Mouse (Mus musculus): Measurements from ENCODE around the gene Glyr1. TPM values are rescaled to one million over a fixed set of nuclear protein-coding genes. Genes with fewer than 3 reads are reported as not detected.

Gene Glyr1
- total and polyA plus RNA-seq, 2 experiments from 2014 or later = 157 to 180 TPM

DNA sequence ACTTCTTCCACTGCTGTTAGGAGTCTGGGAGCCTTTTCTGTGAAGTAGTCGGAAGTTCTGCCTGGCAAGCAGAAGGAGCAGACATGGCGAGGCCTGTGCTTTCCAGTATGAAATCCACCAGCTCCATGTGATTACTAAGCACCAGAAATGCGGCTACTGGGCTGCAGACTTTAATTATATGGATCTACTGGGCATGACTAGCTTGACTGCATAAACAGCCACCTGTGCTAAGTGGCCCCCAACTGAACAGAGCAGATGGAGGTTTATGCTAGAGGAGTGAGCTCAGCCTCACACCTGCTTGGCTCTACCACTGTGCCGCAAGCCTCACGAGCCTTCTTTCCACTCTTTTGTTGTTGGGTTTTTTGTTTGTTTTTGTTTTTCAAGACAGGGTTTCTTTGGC lies 75.1 kb downstream of the Glyr1 start:
- Histone ChIP-seq H3K36me3 (ENCODE audit: insufficient read depth) (no peaks in the 10 kb centered on the region), H3K27ac (ENCODE audit: low read depth, low read length) (no peak overlapping the region), H3K9ac (no peak overlapping the region), H3K4me3 (ENCODE audit: low read depth, low read length) (no peak overlapping the region), H3K4me1 (ENCODE audit: insufficient read depth) (no peaks in the 10 kb centered on the region), H3K9me3 (ENCODE audit: low read length) (no peaks in the 10 kb centered on the region), H3K27me3 (ENCODE audit: insufficient read depth, low read length) (no peaks in the 10 kb centered on the region), H3K4me2 (ENCODE audit: low read depth) (no peak overlapping the region)
- 69% methylated on average over 5 of the region's 5 CpGs for WGBS
- DNase-seq (no peak), ATAC-seq (no peak)
- TF ChIP-seq CTCF (IDR thresholded peaks at IDR 0.05; ENCODE audit: low read depth) = no peak

DNA sequence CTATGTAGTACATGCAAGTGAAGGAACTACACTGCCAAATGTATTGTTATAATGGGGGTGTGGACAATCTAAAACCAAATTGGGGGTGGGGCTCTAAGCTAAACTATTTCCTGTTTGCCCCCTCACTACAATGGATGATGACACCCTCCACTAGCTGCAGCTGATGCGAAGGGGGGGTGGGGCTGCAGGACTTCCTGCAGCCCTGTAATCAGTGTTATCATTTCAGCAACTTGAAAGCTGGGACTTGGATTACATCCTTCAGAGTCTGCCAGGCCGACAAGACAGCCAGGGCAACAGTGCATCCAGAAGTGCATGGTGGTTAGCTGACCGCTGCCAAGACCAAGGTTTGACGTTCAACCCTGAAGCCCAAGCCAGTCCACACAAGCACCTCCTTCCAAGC lies 78.0 kb downstream of the Glyr1 start:
- Histone ChIP-seq H3K27me3 (ENCODE audit: insufficient read depth, low read length) (no peaks in the 10 kb centered on the region), H3K9me3 (ENCODE audit: low read length) (no peaks in the 10 kb centered on the region), H3K36me3 (ENCODE audit: insufficient read depth) (no peaks in the 10 kb centered on the region), H3K4me2 (ENCODE audit: low read depth) (no peak overlapping the region), H3K27ac (ENCODE audit: low read depth, low read length) (no peak overlapping the region), H3K4me3 (ENCODE audit: low read depth, low read length) (no peak overlapping the region), H3K4me1 (ENCODE audit: insufficient read depth) (no peaks in the 10 kb centered on the region), H3K9ac (no peak overlapping the region)
- DNase-seq (no peak), ATAC-seq (no peak)
- WGBS = 86% methylated on average over 4 of the region's 4 CpGs
- no peak for TF ChIP-seq CTCF (IDR thresholded peaks at IDR 0.05; ENCODE audit: low read depth)

DNA sequence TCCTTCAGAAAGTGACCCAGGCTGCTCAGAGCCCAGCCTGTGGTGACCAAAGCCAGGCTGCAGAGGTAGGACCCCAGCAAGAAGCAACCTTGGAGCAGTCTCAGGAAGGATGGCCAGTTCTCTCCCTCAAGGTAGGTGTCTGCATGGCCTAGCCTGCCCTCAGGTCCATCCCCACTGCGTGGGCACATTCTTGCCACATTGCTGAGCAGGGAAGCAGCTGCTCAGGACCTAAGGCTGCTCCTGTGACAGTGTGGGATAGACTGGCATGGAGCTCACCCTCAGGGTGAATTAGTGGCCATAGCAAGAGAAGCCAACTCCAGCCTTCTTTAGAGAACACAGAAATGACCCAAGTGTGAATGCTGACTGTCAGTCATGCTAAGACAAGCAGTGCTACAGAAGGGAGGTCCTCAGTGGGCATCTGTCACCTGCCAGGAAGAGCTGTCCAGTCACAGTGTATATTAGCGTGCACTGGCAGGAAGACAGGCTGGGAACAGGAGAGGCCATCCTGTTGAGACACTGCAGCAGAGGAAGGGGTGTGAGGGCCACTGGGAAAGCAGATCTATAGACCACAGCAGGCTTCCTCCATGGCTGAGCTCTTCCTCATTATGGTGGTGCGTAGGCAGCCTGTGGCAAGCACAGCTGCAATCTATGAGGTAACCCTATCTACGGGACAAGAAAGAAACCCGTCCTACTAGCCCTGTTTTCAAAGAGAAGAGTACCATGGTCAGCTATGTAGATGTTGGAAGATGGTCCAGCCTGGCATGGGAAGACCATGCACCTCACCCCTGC lies 80.4 kb downstream of the Glyr1 start:
- no peak overlapping the region for H3K4me3 ChIP-seq (ENCODE audit: low read depth, low read length)

DNA sequence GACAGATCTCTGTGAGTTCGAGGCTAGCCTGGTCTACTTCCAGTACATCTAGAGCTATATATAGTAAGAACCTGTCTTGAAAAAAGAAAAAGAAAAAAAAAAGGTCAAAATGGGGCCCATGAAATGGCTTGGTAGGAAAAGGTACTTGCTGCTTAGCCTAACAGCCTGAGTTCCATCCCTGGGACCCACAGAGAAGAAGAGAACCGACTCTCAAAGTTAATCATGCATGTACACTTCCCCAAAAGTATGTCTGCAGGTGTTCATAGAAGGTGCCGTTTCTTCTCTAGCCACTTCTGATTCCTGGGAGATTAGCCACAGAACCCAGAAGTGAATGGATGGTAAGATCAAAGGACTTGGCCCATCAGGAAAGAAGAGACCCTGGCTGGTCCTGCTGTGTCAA lies 81.2 kb downstream of the Glyr1 start:
- TF ChIP-seq CTCF (IDR thresholded peaks at IDR 0.05; ENCODE audit: low read depth) = no peak
- Histone ChIP-seq H3K27ac (ENCODE audit: low read depth, low read length) (no peak overlapping the region), H3K4me3 (ENCODE audit: low read depth, low read length) (no peak overlapping the region), H3K4me2 (ENCODE audit: low read depth) (no peak overlapping the region), H3K27me3 (ENCODE audit: insufficient read depth, low read length) (no peaks in the 10 kb centered on the region), H3K4me1 (ENCODE audit: insufficient read depth) (peaks cover under 1% of the 10 kb centered on the region; the same call in 1 of the 2 replicates), H3K9ac (no peak overlapping the region), H3K36me3 (ENCODE audit: insufficient read depth) (no peaks in the 10 kb centered on the region), H3K9me3 (ENCODE audit: low read length) (no peaks in the 10 kb centered on the region)
- DNase-seq (no peak), ATAC-seq (no peak)
- WGBS = 76% methylated on average over 3 of the region's 3 CpGs

More for the DNA sequence above, 80.4 kb downstream of the Glyr1 start:
- WGBS = 88% methylated on average over 5 of the region's 5 CpGs
- ATAC-seq = no peak
- Histone ChIP-seq H3K36me3 (ENCODE audit: insufficient read depth) (no peaks in the 10 kb centered on the region), H3K9me3 (ENCODE audit: low read length) (no peaks in the 10 kb centered on the region), H3K4me1 (ENCODE audit: insufficient read depth) (no peaks in the 10 kb centered on the region), H3K27ac (ENCODE audit: low read depth, low read length) (no peak overlapping the region), H3K9ac (no peak overlapping the region), H3K27me3 (ENCODE audit: insufficient read depth, low read length) (no peaks in the 10 kb centered on the region), H3K4me2 (ENCODE audit: low read depth) (no peak overlapping the region)
- TF ChIP-seq CTCF (IDR thresholded peaks at IDR 0.05; ENCODE audit: low read depth) = no peak
- DNase-seq = no peak

DNA sequence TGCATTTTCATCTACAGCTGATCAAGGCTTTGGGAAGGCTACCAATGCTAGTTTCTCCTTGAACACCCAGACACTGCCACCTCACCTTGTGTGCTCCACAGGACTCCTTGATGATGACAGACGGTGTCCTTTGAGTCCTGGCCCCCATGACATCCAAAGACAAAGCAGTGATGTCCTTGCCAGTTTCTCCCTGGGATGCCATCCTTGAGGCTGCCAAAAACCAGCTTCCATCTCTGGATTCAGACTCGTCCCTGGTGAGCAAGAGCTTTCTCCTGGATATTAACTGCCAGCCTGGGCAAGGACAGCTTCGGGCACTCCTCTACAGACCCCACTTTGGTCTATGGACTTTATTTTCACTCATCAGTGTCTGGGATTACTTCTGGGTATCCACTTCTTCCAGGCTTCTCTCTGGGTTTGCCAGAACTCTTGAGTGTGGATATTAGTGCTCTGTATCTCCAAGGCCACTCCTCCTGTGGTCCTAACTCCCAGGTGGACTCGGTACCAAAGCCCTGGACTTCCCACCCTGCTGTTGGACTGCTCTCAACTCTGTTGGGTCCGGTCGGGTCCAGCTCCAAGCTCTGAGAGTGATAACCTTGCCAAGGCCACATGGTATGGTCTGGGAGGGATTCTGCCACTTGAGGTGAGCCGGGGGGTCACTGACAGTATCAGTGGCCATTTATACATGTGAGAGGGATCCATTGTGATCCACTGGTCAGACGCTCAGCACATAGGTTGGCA lies 84.1 kb downstream of the Glyr1 start:
- no peak for TF ChIP-seq CTCF (IDR thresholded peaks at IDR 0.05; ENCODE audit: low read depth)
- DNase-seq (no peak), ATAC-seq (no peak)
- H3K27me3 ChIP-seq (ENCODE audit: insufficient read depth, low read length) = no peaks in the 10 kb centered on the region
- H3K4me2 ChIP-seq (ENCODE audit: low read depth) = peak overlapping the region; percentile 78; the same call in 1 of the 2 replicates
- H3K9ac ChIP-seq = no peak overlapping the region
- no peaks in the 10 kb centered on the region for H3K36me3 ChIP-seq (ENCODE audit: insufficient read depth)
- no peak overlapping the region for H3K27ac ChIP-seq (ENCODE audit: low read depth, low read length)
- no peak overlapping the region for H3K4me3 ChIP-seq (ENCODE audit: low read depth, low read length)
- no peaks in the 10 kb centered on the region for H3K9me3 ChIP-seq (ENCODE audit: low read length)
- 87% methylated on average over 8 of the region's 8 CpGs for WGBS
- peaks cover 8% of the 10 kb centered on the region; the same call in 1 of the 2 replicates for H3K4me1 ChIP-seq (ENCODE audit: insufficient read depth)

DNA sequence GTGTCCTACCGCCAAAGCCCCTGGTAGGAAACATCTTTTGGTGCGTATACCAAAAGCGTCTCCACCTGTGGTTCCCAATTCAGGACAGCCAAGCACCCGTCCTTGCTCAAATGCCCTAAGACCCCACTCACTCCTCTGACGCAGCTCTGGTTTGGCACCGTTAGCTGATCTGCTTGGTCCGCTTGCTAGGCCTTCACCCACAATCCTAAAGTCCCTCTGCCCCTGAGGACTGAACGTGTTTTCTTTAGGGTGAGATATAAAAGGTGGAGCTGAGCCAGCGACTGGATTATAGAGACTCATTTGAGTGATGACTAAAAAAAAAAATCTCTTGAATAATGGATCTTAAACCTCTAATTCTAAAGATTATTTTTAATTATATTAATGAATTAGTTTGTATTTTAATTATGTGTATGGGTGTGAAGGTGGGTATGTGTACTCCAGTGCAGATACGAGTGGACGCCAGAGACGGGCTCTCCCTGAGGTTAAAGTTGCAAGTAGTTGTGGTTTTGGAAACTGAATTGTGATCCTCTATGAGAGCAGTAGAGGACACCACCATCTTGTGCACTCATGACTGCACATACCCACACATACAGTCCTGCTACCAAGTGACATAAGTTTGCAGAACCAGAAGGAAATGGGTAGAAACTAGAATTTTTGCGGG lies 84.8 kb downstream of the Glyr1 start:
- peak overlapping the region; percentile 90 for H3K9ac ChIP-seq
- peak overlapping the region; percentile 83 for H3K4me3 ChIP-seq (ENCODE audit: low read depth, low read length)
- peaks cover 8% of the 10 kb centered on the region; the same call in 1 of the 2 replicates for H3K4me1 ChIP-seq (ENCODE audit: insufficient read depth)
- H3K4me2 ChIP-seq (ENCODE audit: low read depth) = peak overlapping the region; percentile 78
- ATAC-seq = peak; percentile 1; the same call in 1 of the 2 replicates
- H3K9me3 ChIP-seq (ENCODE audit: low read length) = no peaks in the 10 kb centered on the region
- WGBS = 21% methylated on average over 13 of the region's 13 CpGs
- DNase-seq = no peak
- peaks cover 5% of the 10 kb centered on the region; the same call in 1 of the 2 replicates for H3K36me3 ChIP-seq (ENCODE audit: insufficient read depth)
- H3K27me3 ChIP-seq (ENCODE audit: insufficient read depth, low read length) = no peaks in the 10 kb centered on the region
- TF ChIP-seq CTCF (IDR thresholded peaks at IDR 0.05; ENCODE audit: low read depth) = no peak
- peak overlapping the region; percentile 86 for H3K27ac ChIP-seq (ENCODE audit: low read depth, low read length)

Other genes with a start within 250 kb of the Glyr1 start
- gene 4930562C15Rik, start 214.4 kb downstream of the Glyr1 start, total RNA-seq (2014; rRNA removed) = not detected in 2 replicates
- gene 4930562C15Rik, start 214.4 kb downstream of the Glyr1 start, polyA plus RNA-seq (2015; fragmentation: Nextera tagmentation; extraction: Ambion mirVana) = 0.17 TPM in 1 of 2 replicates, not detected in the other
- gene Ubald1, start 169.5 kb downstream of the Glyr1 start, total RNA-seq (2014; rRNA removed) = 27.7 and 37.7 TPM in 2 replicates
- gene Ubald1, start 169.5 kb downstream of the Glyr1 start, polyA plus RNA-seq (2015; fragmentation: Nextera tagmentation; extraction: Ambion mirVana) = 79.2 and 80.7 TPM in 2 replicates
- 123 and 167 TPM in 2 replicates for gene Mgrn1, start 163.6 kb downstream of the Glyr1 start, total RNA-seq (2014; rRNA removed)
- 96.1 and 109 TPM in 2 replicates for gene Mgrn1, start 163.6 kb downstream of the Glyr1 start, polyA plus RNA-seq (2015; fragmentation: Nextera tagmentation; extraction: Ambion mirVana)
- gene Nudt16l1, start 111.1 kb downstream of the Glyr1 start, total RNA-seq (2014; rRNA removed) = 36.6 and 40.0 TPM in 2 replicates
- gene Nudt16l1, start 111.1 kb downstream of the Glyr1 start, polyA plus RNA-seq (2015; fragmentation: Nextera tagmentation; extraction: Ambion mirVana) = 133 and 140 TPM in 2 replicates
- 55.6 and 58.6 TPM in 2 replicates for gene Anks3, start 85.7 kb downstream of the Glyr1 start, total RNA-seq (2014; rRNA removed)
- gene Anks3, start 85.7 kb downstream of the Glyr1 start, polyA plus RNA-seq (2015; fragmentation: Nextera tagmentation; extraction: Ambion mirVana) = 34.8 and 37.6 TPM in 2 replicates
- gene Sept12, start 52.0 kb downstream of the Glyr1 start, total RNA-seq (2014; rRNA removed) = not detected in 2 replicates
- gene Sept12, start 52.0 kb downstream of the Glyr1 start, polyA plus RNA-seq (2015; fragmentation: Nextera tagmentation; extraction: Ambion mirVana) = not detected in 2 replicates
- gene Smim22, start 42.6 kb downstream of the Glyr1 start, total RNA-seq (2014; rRNA removed) = not detected in 2 replicates
- 0.87 and 1.8 TPM in 2 replicates for gene Smim22, start 42.6 kb downstream of the Glyr1 start, polyA plus RNA-seq (2015; fragmentation: Nextera tagmentation; extraction: Ambion mirVana)
- 55.3 and 75.3 TPM in 2 replicates for gene Rogdi, start 36.3 kb downstream of the Glyr1 start, total RNA-seq (2014; rRNA removed)
- 107 and 130 TPM in 2 replicates for gene Rogdi, start 36.3 kb downstream of the Glyr1 start, polyA plus RNA-seq (2015; fragmentation: Nextera tagmentation; extraction: Ambion mirVana)
- gene Ubn1, start 194 bp upstream of the Glyr1 start, total RNA-seq (2014; rRNA removed) = 24.2 and 34.9 TPM in 2 replicates
- gene Ubn1, start 194 bp upstream of the Glyr1 start, polyA plus RNA-seq (2015; fragmentation: Nextera tagmentation; extraction: Ambion mirVana) = 4.7 and 7.0 TPM in 2 replicates
- gene Ppl, start 82.6 kb upstream of the Glyr1 start, total RNA-seq (2014; rRNA removed) = 0.08 and 0.10 TPM in 2 replicates
- 0.03 and 0.07 TPM in 2 replicates for gene Ppl, start 82.6 kb upstream of the Glyr1 start, polyA plus RNA-seq (2015; fragmentation: Nextera tagmentation; extraction: Ambion mirVana)
- 0.15 and 0.48 TPM in 2 replicates for gene Sec14l5, start 97.2 kb upstream of the Glyr1 start, total RNA-seq (2014; rRNA removed)
- gene Sec14l5, start 97.2 kb upstream of the Glyr1 start, polyA plus RNA-seq (2015; fragmentation: Nextera tagmentation; extraction: Ambion mirVana) = 0.05 and 0.08 TPM in 2 replicates
- gene Nagpa, start 154.1 kb upstream of the Glyr1 start, total RNA-seq (2014; rRNA removed) = 6.5 and 8.9 TPM in 2 replicates
- 7.0 and 8.8 TPM in 2 replicates for gene Nagpa, start 154.1 kb upstream of the Glyr1 start, polyA plus RNA-seq (2015; fragmentation: Nextera tagmentation; extraction: Ambion mirVana)
- 17.2 and 21.8 TPM in 2 replicates for gene AU021092, start 172.4 kb upstream of the Glyr1 start, total RNA-seq (2014; rRNA removed)
- 9.8 and 10.9 TPM in 2 replicates for gene AU021092, start 172.4 kb upstream of the Glyr1 start, polyA plus RNA-seq (2015; fragmentation: Nextera tagmentation; extraction: Ambion mirVana)
- gene Alg1, start 183.8 kb upstream of the Glyr1 start, total RNA-seq (2014; rRNA removed) = 39.7 and 41.1 TPM in 2 replicates
- gene Alg1, start 183.8 kb upstream of the Glyr1 start, polyA plus RNA-seq (2015; fragmentation: Nextera tagmentation; extraction: Ambion mirVana) = 38.9 and 43.7 TPM in 2 replicates
- gene Eef2kmt, start 206.1 kb upstream of the Glyr1 start, total RNA-seq (2014; rRNA removed) = 6.3 and 8.3 TPM in 2 replicates
- gene Eef2kmt, start 206.1 kb upstream of the Glyr1 start, polyA plus RNA-seq (2015; fragmentation: Nextera tagmentation; extraction: Ambion mirVana) = 6.7 TPM in 2 replicates

Measured in forebrain, postnatal 0 days (tissue).